Mouse (Mus musculus) embryonic facial prominence, embryonic 13.5 days (tissue): Measurements from ENCODE around the gene Cldn3. TPM values are rescaled to one million over a fixed set of nuclear protein-coding genes. Genes with fewer than 3 reads are reported as not detected.

ENCODE experiments used
- ATAC-seq: fragments of 200-750 bp; cut with Nextera tagmentation; 2 replicates; pipeline ENCODE4 v1.8.0; 2017; ENCODE audit warnings: low read depth; ENCODE audit not compliant: insufficient number of reproducible peaks, insufficient read depth, low FRiP score, low TSS enrichment
- H3K27ac ChIP-seq: fragments of 300-500 bp; sonication (generic); 2 replicates; pipeline ENCODE4 v1.5.1; 2015; ENCODE audit warnings: moderate library complexity, mild to moderate bottlenecking, inconsistent platforms
- H3K27me3 ChIP-seq: fragments of 300-500 bp; sonication (generic); 2 replicates; pipeline ENCODE4 v1.6.1; 2015; ENCODE audit warnings: mild to moderate bottlenecking, inconsistent platforms
- H3K36me3 ChIP-seq: fragments of 300-500 bp; sonication (generic); 2 replicates; pipeline ENCODE4 v1.6.1; 2015; ENCODE audit warnings: mild to moderate bottlenecking, inconsistent platforms
- H3K4me1 ChIP-seq: fragments of 300-500 bp; sonication (generic); 2 replicates; pipeline ENCODE4 v1.6.1; 2015; ENCODE audit warnings: inconsistent platforms
- H3K4me2 ChIP-seq: fragments of 300-500 bp; sonication (generic); 2 replicates; pipeline ENCODE4 v1.6.1; 2015; ENCODE audit warnings: moderate library complexity, mild to moderate bottlenecking, inconsistent platforms
- H3K4me3 ChIP-seq: fragments of 300-500 bp; sonication (generic); 2 replicates; pipeline ENCODE4 v1.5.1; 2015; ENCODE audit warnings: mild to moderate bottlenecking, inconsistent platforms
- H3K9ac ChIP-seq: fragments of 300-500 bp; sonication (generic); 2 replicates; pipeline ENCODE4 v1.6.1; 2015; ENCODE audit warnings: mild to moderate bottlenecking, inconsistent platforms
- H3K9me3 ChIP-seq: fragments of 300-500 bp; sonication (generic); 2 replicates; pipeline ENCODE4 v1.6.1; 2016; ENCODE audit warnings: inconsistent platforms
- WGBS: fragments of 180-500 bp; shearing (Covaris S2); methylation state at CpG from one replicate; pipeline ENCODE4 v1.1.7; 2015; ENCODE audit warnings: mixed read lengths; 5-methylcytosine and 5-hydroxymethylcytosine counted together
- polyA plus RNA-seq: library from polyadenylated mRNA; unstranded; fragments of >200 nt; fragmentation: Nextera tagmentation; extraction: Ambion mirVana; gene quantifications from 2 replicates; pipeline ENCODE4 v1.2.1, GENCODE M21; 2015

The Cldn3 gene
- polyA plus RNA-seq, 1 experiment from 2014 or later: 14.8 TPM

- Histone ChIP-seq H3K9ac (peak within 1 kb of the TSS; percentile 84), H3K4me1 (peaks cover 35% of the 10 kb centered on the region), H3K36me3 (no peaks in the 10 kb centered on the region), H3K4me2 (peak within 1 kb of the TSS; percentile 96), H3K27ac (peak within 1 kb of the TSS; percentile 48; the same call in 1 of the 2 replicates), H3K9me3 (no peaks in the 10 kb centered on the region), H3K27me3 (no peaks in the 10 kb centered on the region), H3K4me3 (peak within 1 kb of the TSS; percentile 74)
- under 1% methylated on average over 61 of the region's 61 CpGs for WGBS
- ATAC-seq: peak; percentile 84
Measured at GRCm38 (mm10) chr5:135023344-135024173, 37.5 kb downstream of the Cldn3 start, which contains the start of gene Stx1a. TSS of gene Stx1a (plus strand) at chr5:135023482.

- peaks cover 45% of the 10 kb centered on the region for H3K4me1 ChIP-seq
- H3K27ac ChIP-seq: no peak overlapping the region
- no peaks in the 10 kb centered on the region for H3K27me3 ChIP-seq
- no peaks in the 10 kb centered on the region for H3K9me3 ChIP-seq
- WGBS: 42% methylated on average over 11 of the region's 11 CpGs
- H3K36me3 ChIP-seq: no peaks in the 10 kb centered on the region
- H3K4me3 ChIP-seq: peak overlapping the region; percentile 74
- peak overlapping the region; percentile 96 for H3K4me2 ChIP-seq
- 0 out of 2 replicates have a peak overlapping the region, but pooled peaks have one; percentile 55 for H3K9ac ChIP-seq
- no peak for ATAC-seq
Measured at GRCm38 (mm10) chr5:135024665-135025224, 38.7 kb downstream of the Cldn3 start.

GRCm38 (mm10) chr5:135025899-135026298, 39.9 kb downstream of the Cldn3 start:
- H3K4me1 ChIP-seq: peaks cover 45% of the 10 kb centered on the region
- H3K4me2 ChIP-seq: peak overlapping the region; percentile 96
- 6% methylated on average over 7 of the region's 7 CpGs for WGBS
- H3K4me3 ChIP-seq: peak overlapping the region; percentile 15; the same call in 1 of the 2 replicates
- no peaks in the 10 kb centered on the region for H3K27me3 ChIP-seq
- peak overlapping the region; percentile 55 for H3K9ac ChIP-seq
- no peaks in the 10 kb centered on the region for H3K36me3 ChIP-seq
- no peak for ATAC-seq
- H3K9me3 ChIP-seq: no peaks in the 10 kb centered on the region
- H3K27ac ChIP-seq: no peak overlapping the region; the same call in none of the 2 replicates

- no peak overlapping the region; the same call in 1 of the 2 replicates for H3K27ac ChIP-seq
- peak overlapping the region; percentile 18; the same call in 1 of the 2 replicates for H3K4me2 ChIP-seq
- peaks cover 3% of the 10 kb centered on the region; the same call in 1 of the 2 replicates for H3K36me3 ChIP-seq
- no peak overlapping the region for H3K9ac ChIP-seq
- no peak for ATAC-seq
- no peaks in the 10 kb centered on the region for H3K9me3 ChIP-seq
- no peaks in the 10 kb centered on the region for H3K27me3 ChIP-seq
- H3K4me1 ChIP-seq: peaks cover 35% of the 10 kb centered on the region
- H3K4me3 ChIP-seq: no peak overlapping the region
- 52% methylated on average over 18 of the region's 18 CpGs for WGBS
Measured at GRCm38 (mm10) chr5:135029007-135029854, 43.2 kb downstream of the Cldn3 start.

- WGBS: 90% methylated on average over 5 of the region's 5 CpGs
Measured at GRCm38 (mm10) chr5:135032581-135032980, 46.6 kb downstream of the Cldn3 start.

GRCm38 (mm10) chr5:135034593-135034992, 48.6 kb downstream of the Cldn3 start:
- no peaks in the 10 kb centered on the region for H3K27me3 ChIP-seq
- 97% methylated on average over 2 of the region's 2 CpGs for WGBS

More at GRCm38 (mm10) chr5:135032581-135032980, 46.6 kb downstream of the Cldn3 start:
- Histone ChIP-seq H3K4me2 (no peak overlapping the region), H3K4me1 (peaks cover 13% of the 10 kb centered on the region), H3K27ac (no peak overlapping the region), H3K9ac (no peak overlapping the region), H3K36me3 (peaks cover 10% of the 10 kb centered on the region), H3K9me3 (no peaks in the 10 kb centered on the region), H3K27me3 (no peaks in the 10 kb centered on the region), H3K4me3 (no peak overlapping the region)
- ATAC-seq: no peak

GRCm38 (mm10) chr5:135035608-135036359, 49.8 kb downstream of the Cldn3 start:
- Histone ChIP-seq H3K9ac (no peak overlapping the region), H3K9me3 (no peaks in the 10 kb centered on the region), H3K27ac (no peak overlapping the region), H3K4me1 (peaks cover 12% of the 10 kb centered on the region), H3K27me3 (no peaks in the 10 kb centered on the region), H3K36me3 (peaks cover 37% of the 10 kb centered on the region), H3K4me2 (no peak overlapping the region), H3K4me3 (no peak overlapping the region)
- ATAC-seq: no peak
- WGBS: 67% methylated on average over 18 of the region's 18 CpGs

More at GRCm38 (mm10) chr5:135034593-135034992, 48.6 kb downstream of the Cldn3 start:
- Histone ChIP-seq H3K4me2 (no peak overlapping the region), H3K36me3 (peaks cover 27% of the 10 kb centered on the region), H3K4me3 (no peak overlapping the region), H3K9me3 (no peaks in the 10 kb centered on the region), H3K9ac (no peak overlapping the region), H3K27ac (no peak overlapping the region), H3K4me1 (peaks cover under 1% of the 10 kb centered on the region; the same call in 1 of the 2 replicates)
- ATAC-seq: no peak

Other genes starting within 250 kb of the Cldn3 start
- 81.1 and 93.0 TPM in 2 replicates for gene Eln, start 238.9 kb upstream of the Cldn3 start, polyA plus RNA-seq
- gene Tmem270, start 79.5 kb upstream of the Cldn3 start, polyA plus RNA-seq: not detected in 2 replicates
- 0.39 and 2.8 TPM in 2 replicates for gene Cldn13, start 70.7 kb upstream of the Cldn3 start, polyA plus RNA-seq
- 21.1 and 21.4 TPM in 2 replicates for gene Mettl27, start 53.8 kb upstream of the Cldn3 start, polyA plus RNA-seq
- 21.0 and 22.9 TPM in 2 replicates for gene Cldn4, start 39.3 kb upstream of the Cldn3 start, polyA plus RNA-seq
- 57.4 and 59.4 TPM in 2 replicates for gene Abhd11, start 22.9 kb downstream of the Cldn3 start, polyA plus RNA-seq
- 12.9 and 21.7 TPM in 2 replicates for gene Stx1a, start 37.3 kb downstream of the Cldn3 start, polyA plus RNA-seq
- gene Dnajc30, start 78.0 kb downstream of the Cldn3 start, polyA plus RNA-seq: 35.2 and 38.8 TPM in 2 replicates
- 132 and 147 TPM in 2 replicates for gene Bud23, start 78.7 kb downstream of the Cldn3 start, polyA plus RNA-seq
- gene Vps37d, start 92.1 kb downstream of the Cldn3 start, polyA plus RNA-seq: 13.7 and 17.8 TPM in 2 replicates
- 3.5 and 3.9 TPM in 2 replicates for gene Mlxipl, start 103.7 kb downstream of the Cldn3 start, polyA plus RNA-seq
- gene Tbl2, start 163.4 kb downstream of the Cldn3 start, polyA plus RNA-seq: 25.6 and 25.7 TPM in 2 replicates
- gene Bcl7b, start 182.1 kb downstream of the Cldn3 start, polyA plus RNA-seq: 48.3 and 52.1 TPM in 2 replicates
- 54.7 and 55.7 TPM in 2 replicates for gene Baz1b, start 201.1 kb downstream of the Cldn3 start, polyA plus RNA-seq